Mouse (Mus musculus) embryonic facial prominence, embryonic 13.5 days (tissue): Measurements from ENCODE around the gene Tac4. TPM values are rescaled to one million over a fixed set of nuclear protein-coding genes. Genes with fewer than 3 reads are reported as not detected.

ENCODE experiments used
- ATAC-seq: fragments of 200-750 bp; cut with Nextera tagmentation; 2 replicates; pipeline ENCODE4 v1.8.0; 2017; ENCODE audit warnings: low read depth; ENCODE audit not compliant: insufficient number of reproducible peaks, insufficient read depth, low FRiP score, low TSS enrichment
- H3K27ac ChIP-seq: fragments of 300-500 bp; sonication (generic); 2 replicates; pipeline ENCODE4 v1.5.1; 2015; ENCODE audit warnings: moderate library complexity, mild to moderate bottlenecking, inconsistent platforms
- H3K27me3 ChIP-seq: fragments of 300-500 bp; sonication (generic); 2 replicates; pipeline ENCODE4 v1.6.1; 2015; ENCODE audit warnings: mild to moderate bottlenecking, inconsistent platforms
- H3K36me3 ChIP-seq: fragments of 300-500 bp; sonication (generic); 2 replicates; pipeline ENCODE4 v1.6.1; 2015; ENCODE audit warnings: mild to moderate bottlenecking, inconsistent platforms
- H3K4me1 ChIP-seq: fragments of 300-500 bp; sonication (generic); 2 replicates; pipeline ENCODE4 v1.6.1; 2015; ENCODE audit warnings: inconsistent platforms
- H3K4me2 ChIP-seq: fragments of 300-500 bp; sonication (generic); 2 replicates; pipeline ENCODE4 v1.6.1; 2015; ENCODE audit warnings: moderate library complexity, mild to moderate bottlenecking, inconsistent platforms
- H3K4me3 ChIP-seq: fragments of 300-500 bp; sonication (generic); 2 replicates; pipeline ENCODE4 v1.5.1; 2015; ENCODE audit warnings: mild to moderate bottlenecking, inconsistent platforms
- H3K9ac ChIP-seq: fragments of 300-500 bp; sonication (generic); 2 replicates; pipeline ENCODE4 v1.6.1; 2015; ENCODE audit warnings: mild to moderate bottlenecking, inconsistent platforms
- H3K9me3 ChIP-seq: fragments of 300-500 bp; sonication (generic); 2 replicates; pipeline ENCODE4 v1.6.1; 2016; ENCODE audit warnings: inconsistent platforms
- WGBS: fragments of 180-500 bp; shearing (Covaris S2); methylation state at CpG from one replicate; pipeline ENCODE4 v1.1.7; 2015; ENCODE audit warnings: mixed read lengths; 5-methylcytosine and 5-hydroxymethylcytosine counted together
- polyA plus RNA-seq: library from polyadenylated mRNA; unstranded; fragments of >200 nt; fragmentation: Nextera tagmentation; extraction: Ambion mirVana; gene quantifications from 2 replicates; pipeline ENCODE4 v1.2.1, GENCODE M21; 2015

The Tac4 gene
- polyA plus RNA-seq, 1 experiment from 2014 or later, result not detected

- no peak overlapping the region for H3K27ac ChIP-seq
- H3K27me3 ChIP-seq, result no peaks in the 10 kb centered on the region
- H3K9ac ChIP-seq, result no peak overlapping the region
- no peaks in the 10 kb centered on the region for H3K9me3 ChIP-seq
- ATAC-seq, result no peak
- no peaks in the 10 kb centered on the region for H3K4me1 ChIP-seq
- peaks cover 77% of the 10 kb centered on the region for H3K36me3 ChIP-seq
- no peak overlapping the region for H3K4me3 ChIP-seq
- 17% methylated on average over 2 of the region's 2 CpGs for WGBS
- H3K4me2 ChIP-seq, result no peak overlapping the region
Observed at GRCm38 (mm10) chr11:95298146-95298545, 36.8 kb downstream of the Tac4 start.

GRCm38 (mm10) chr11:95299886-95300285 lies 38.6 kb downstream of the Tac4 start:
- Histone ChIP-seq H3K36me3 (peaks cover 67% of the 10 kb centered on the region), H3K4me2 (no peak overlapping the region), H3K4me3 (no peak overlapping the region), H3K4me1 (no peaks in the 10 kb centered on the region), H3K27me3 (no peaks in the 10 kb centered on the region), H3K9me3 (no peaks in the 10 kb centered on the region), H3K27ac (no peak overlapping the region), H3K9ac (no peak overlapping the region)
- whole genome bisulfite sequencing, result 94% methylated on average over 12 of the region's 12 CpGs
- ATAC-seq, result no peak

- Histone ChIP-seq H3K4me2 (no peak overlapping the region), H3K36me3 (peaks cover 76% of the 10 kb centered on the region), H3K9me3 (no peaks in the 10 kb centered on the region), H3K4me1 (no peaks in the 10 kb centered on the region), H3K9ac (no peak overlapping the region), H3K27ac (no peak overlapping the region), H3K4me3 (no peak overlapping the region), H3K27me3 (no peaks in the 10 kb centered on the region)
- ATAC-seq, result no peak
- WGBS, result 93% methylated on average over 3 of the region's 3 CpGs
Observed at GRCm38 (mm10) chr11:95301772-95302171, 40.4 kb downstream of the Tac4 start.

- H3K9ac ChIP-seq, result no peak overlapping the region
Observed at GRCm38 (mm10) chr11:95305600-95305999, 44.3 kb downstream of the Tac4 start.

GRCm38 (mm10) chr11:95307526-95307925 lies 46.2 kb downstream of the Tac4 start:
- H3K9ac ChIP-seq, result no peak overlapping the region
- no peak for ATAC-seq

More at GRCm38 (mm10) chr11:95305600-95305999, 44.3 kb downstream of the Tac4 start:
- Histone ChIP-seq H3K36me3 (peaks cover 44% of the 10 kb centered on the region), H3K4me2 (no peak overlapping the region), H3K4me1 (peaks cover 10% of the 10 kb centered on the region), H3K27ac (no peak overlapping the region), H3K27me3 (no peaks in the 10 kb centered on the region), H3K4me3 (no peak overlapping the region), H3K9me3 (no peaks in the 10 kb centered on the region)
- ATAC-seq, result no peak
- WGBS, result 92% methylated on average over 7 of the region's 7 CpGs

GRCm38 (mm10) chr11:95309510-95310006 lies 48.2 kb downstream of the Tac4 start:
- H3K4me3 ChIP-seq, result peak overlapping the region; percentile 92
- H3K27me3 ChIP-seq, result no peaks in the 10 kb centered on the region
- H3K4me2 ChIP-seq, result peak overlapping the region; percentile 88
- peak; percentile 96 for ATAC-seq
- H3K36me3 ChIP-seq, result peaks cover 11% of the 10 kb centered on the region
- under 1% methylated on average over 37 of the region's 37 CpGs for WGBS
- peaks cover 21% of the 10 kb centered on the region for H3K4me1 ChIP-seq
- no peaks in the 10 kb centered on the region for H3K9me3 ChIP-seq
- peak overlapping the region; percentile 97 for H3K27ac ChIP-seq
- peak overlapping the region; percentile 96 for H3K9ac ChIP-seq

More at GRCm38 (mm10) chr11:95307526-95307925, 46.2 kb downstream of the Tac4 start:
- Histone ChIP-seq H3K4me3 (no peak overlapping the region), H3K27ac (no peak overlapping the region), H3K4me1 (peaks cover 21% of the 10 kb centered on the region), H3K27me3 (no peaks in the 10 kb centered on the region), H3K4me2 (no peak overlapping the region), H3K36me3 (peaks cover 25% of the 10 kb centered on the region), H3K9me3 (no peaks in the 10 kb centered on the region)
- 83% methylated on average over 8 of the region's 8 CpGs for WGBS

GRCm38 (mm10) chr11:95310007-95310647 lies 48.8 kb downstream of the Tac4 start, which contains the start of gene Kat7:
TSS of gene Kat7 (minus strand) at chr11:95310246.
- under 1% methylated on average over 42 of the region's 42 CpGs for WGBS
- Histone ChIP-seq H3K27me3 (no peaks in the 10 kb centered on the region), H3K4me1 (peaks cover 23% of the 10 kb centered on the region), H3K27ac (peak within 1 kb of the TSS; percentile 97), H3K9ac (peak within 1 kb of the TSS; percentile 96), H3K4me3 (peak within 1 kb of the TSS; percentile 92), H3K4me2 (peak within 1 kb of the TSS; percentile 88), H3K9me3 (no peaks in the 10 kb centered on the region), H3K36me3 (peaks cover 11% of the 10 kb centered on the region)
- peak; percentile 93 for ATAC-seq

GRCm38 (mm10) chr11:95310648-95311424 lies 49.5 kb downstream of the Tac4 start:
- H3K9ac ChIP-seq, result peak overlapping the region; percentile 80
- H3K27ac ChIP-seq, result peak overlapping the region; percentile 88
- no peaks in the 10 kb centered on the region for H3K27me3 ChIP-seq
- H3K9me3 ChIP-seq, result no peaks in the 10 kb centered on the region
- WGBS, result 3% methylated on average over 17 of the region's 17 CpGs
- peaks cover 24% of the 10 kb centered on the region for H3K4me1 ChIP-seq
- ATAC-seq, result no peak
- peak overlapping the region; percentile 64 for H3K4me2 ChIP-seq
- H3K36me3 ChIP-seq, result peaks cover 4% of the 10 kb centered on the region
- peak overlapping the region; percentile 92 for H3K4me3 ChIP-seq

- no peaks in the 10 kb centered on the region for H3K36me3 ChIP-seq
- no peaks in the 10 kb centered on the region for H3K9me3 ChIP-seq
- WGBS, result 20% methylated on average over 5 of the region's 5 CpGs
- H3K4me2 ChIP-seq, result peak overlapping the region; percentile 64
- H3K27me3 ChIP-seq, result no peaks in the 10 kb centered on the region
- no peak for ATAC-seq
- peak overlapping the region; percentile 80 for H3K9ac ChIP-seq
- H3K4me1 ChIP-seq, result peaks cover 24% of the 10 kb centered on the region
- H3K27ac ChIP-seq, result peak overlapping the region; percentile 88; the same call in 1 of the 2 replicates
- H3K4me3 ChIP-seq, result peak overlapping the region; percentile 92
Observed at GRCm38 (mm10) chr11:95311425-95311807, 50.1 kb downstream of the Tac4 start.

- Histone ChIP-seq H3K27me3 (no peaks in the 10 kb centered on the region), H3K9me3 (no peaks in the 10 kb centered on the region), H3K9ac (no peak overlapping the region), H3K4me1 (peaks cover 14% of the 10 kb centered on the region), H3K4me3 (no peak overlapping the region), H3K36me3 (no peaks in the 10 kb centered on the region), H3K27ac (no peak overlapping the region), H3K4me2 (no peak overlapping the region)
- ATAC-seq, result no peak
- WGBS, result 67% methylated on average over 7 of the region's 7 CpGs
Observed at GRCm38 (mm10) chr11:95315215-95315955, 54.1 kb downstream of the Tac4 start.

- Histone ChIP-seq H3K36me3 (no peaks in the 10 kb centered on the region), H3K27ac (no peak overlapping the region), H3K4me3 (no peak overlapping the region), H3K4me2 (no peak overlapping the region), H3K9ac (no peak overlapping the region), H3K4me1 (0 out of 2 replicates have a peak, but pooled peaks cover 3% of the 10 kb centered on the region), H3K27me3 (no peaks in the 10 kb centered on the region), H3K9me3 (no peaks in the 10 kb centered on the region)
- ATAC-seq, result no peak
- 86% methylated on average over 9 of the region's 9 CpGs for WGBS
Observed at GRCm38 (mm10) chr11:95318116-95318515, 56.8 kb downstream of the Tac4 start.
